Mouse (Mus musculus): ENCODE measurements around the gene Syt12.

Gene Syt12

GRCm38 (mm10) chr19:4477345-4478189, at the start of gene Syt12:
Gene Syt12 (minus strand): TSS chr19:4477447.
- DNase-seq, result no peak

- DNase-seq, result no peak
Observed at GRCm38 (mm10) chr19:4521426-4522050, 44.3 kb upstream of the Syt12 start.

- no peak for DNase-seq
Observed at GRCm38 (mm10) chr19:4517483-4517882, 40.2 kb upstream of the Syt12 start.

- DNase-seq, result no peak
Observed at GRCm38 (mm10) chr19:4516288-4516687, 39.0 kb upstream of the Syt12 start.

GRCm38 (mm10) chr19:4515746-4516145, 38.5 kb upstream of the Syt12 start:
- DNase-seq, result no peak

GRCm38 (mm10) chr19:4513236-4513858, 36.1 kb upstream of the Syt12 start:
- DNase-seq, result no peak

DNA sequence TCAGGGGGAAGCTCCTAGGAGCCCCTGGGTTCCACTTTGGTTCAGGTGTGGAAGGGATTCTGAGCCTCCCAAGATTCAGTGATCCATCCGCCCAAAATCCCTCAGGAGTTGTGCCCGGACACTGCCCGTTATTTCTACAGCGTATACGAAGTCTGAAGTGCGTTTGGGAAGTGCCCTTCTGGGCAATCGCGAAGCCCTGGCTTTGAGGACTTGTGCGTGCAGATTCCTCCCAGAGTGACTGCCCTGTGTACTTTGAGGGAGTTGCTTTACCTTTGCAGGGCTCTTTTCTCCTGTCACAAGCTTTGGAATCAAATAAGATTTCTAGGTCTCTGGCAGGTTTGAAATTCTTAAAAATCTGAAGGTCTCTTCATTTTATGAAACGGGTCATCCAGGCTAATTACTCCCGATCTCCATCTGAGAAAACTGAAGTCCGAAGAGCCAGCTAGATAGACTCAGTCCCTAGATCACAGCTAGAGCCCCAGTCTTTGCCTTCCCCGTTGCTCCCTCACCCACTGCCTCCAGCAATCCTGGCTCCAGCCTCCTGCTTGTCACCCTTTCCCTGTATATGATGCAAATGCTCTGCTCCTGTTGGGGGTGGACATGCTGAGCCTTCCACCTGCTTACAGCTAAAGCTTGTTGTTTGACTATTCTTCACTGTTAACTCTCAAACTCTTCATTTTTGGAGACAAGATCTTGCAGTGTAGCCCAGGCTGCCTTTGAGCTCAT, 34.0 kb upstream of the Syt12 start:
- no peak for DNase-seq

DNA sequence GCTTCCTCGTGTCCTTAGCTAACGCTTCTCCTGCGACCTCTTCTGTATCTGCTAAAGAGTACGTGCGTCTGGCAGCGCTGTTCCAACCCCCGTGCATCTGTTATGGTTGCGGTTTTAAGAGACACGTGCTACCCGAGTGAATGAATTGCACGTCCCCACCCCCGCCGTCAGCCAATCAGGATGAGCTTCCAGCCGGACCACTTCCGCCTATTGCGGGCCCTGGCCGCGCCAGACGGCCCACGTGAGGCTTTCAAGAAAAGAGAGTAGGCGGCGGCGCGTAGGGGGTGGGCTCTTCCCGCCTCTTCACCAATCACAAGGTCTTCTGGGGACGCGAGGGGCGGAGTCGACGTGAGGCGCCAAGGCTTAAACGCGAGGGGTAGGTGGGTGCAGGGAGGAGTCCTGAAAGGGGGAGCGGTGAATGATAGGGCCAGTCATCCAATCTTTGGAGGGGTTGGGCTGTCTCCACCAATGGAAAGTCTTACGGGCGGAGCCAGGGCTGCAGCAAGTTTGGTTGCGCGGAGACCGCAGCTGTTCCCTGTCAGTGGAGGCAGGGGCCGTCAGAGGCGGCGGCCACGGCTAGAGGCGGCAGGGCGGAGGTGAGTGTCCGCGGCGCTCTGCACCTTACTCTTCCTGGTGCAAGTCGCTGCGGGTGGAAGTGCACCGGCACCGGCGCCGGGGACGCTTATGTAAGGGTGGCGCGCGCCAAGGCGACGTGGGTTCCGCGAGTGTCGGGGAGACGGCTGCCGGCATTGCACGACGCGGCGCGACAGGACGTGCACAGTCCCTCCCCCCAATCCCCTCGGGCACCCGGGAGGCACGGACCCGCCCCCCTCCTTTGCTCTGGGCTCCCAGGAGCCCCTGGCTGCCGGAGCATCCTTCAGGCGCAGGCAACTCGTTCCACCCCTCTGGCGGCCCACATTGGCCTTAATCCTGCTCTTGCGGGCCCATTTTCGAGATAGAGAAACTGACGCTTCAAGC, 33.0 kb upstream of the Syt12 start, which contains the start of gene Pcx:
TSS of gene Pcx (plus strand) at position 487 of the 978 bp plus-strand sequence.
- peak; percentile 98 for DNase-seq

DNA sequence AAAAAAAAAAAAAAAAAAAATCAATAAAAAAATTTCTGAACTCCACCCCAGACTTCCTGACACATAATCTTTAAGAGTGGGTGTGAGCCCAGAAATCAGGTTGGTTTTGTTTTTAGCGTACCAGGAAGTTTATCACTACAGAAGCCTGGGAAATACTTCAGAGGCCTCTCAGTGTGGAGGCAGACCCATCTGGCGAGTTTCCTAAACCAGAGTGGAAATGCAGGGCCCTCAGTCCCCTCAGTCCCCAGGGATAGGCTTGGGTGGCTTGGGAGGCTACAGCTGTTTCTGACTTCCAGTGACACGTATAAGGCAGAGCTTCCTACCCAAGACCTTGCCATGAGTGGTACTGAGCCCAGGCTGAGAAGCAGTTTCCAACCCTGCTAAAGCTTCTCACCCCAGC, 30.5 kb upstream of the Syt12 start:
- DNase-seq, result no peak

DNA sequence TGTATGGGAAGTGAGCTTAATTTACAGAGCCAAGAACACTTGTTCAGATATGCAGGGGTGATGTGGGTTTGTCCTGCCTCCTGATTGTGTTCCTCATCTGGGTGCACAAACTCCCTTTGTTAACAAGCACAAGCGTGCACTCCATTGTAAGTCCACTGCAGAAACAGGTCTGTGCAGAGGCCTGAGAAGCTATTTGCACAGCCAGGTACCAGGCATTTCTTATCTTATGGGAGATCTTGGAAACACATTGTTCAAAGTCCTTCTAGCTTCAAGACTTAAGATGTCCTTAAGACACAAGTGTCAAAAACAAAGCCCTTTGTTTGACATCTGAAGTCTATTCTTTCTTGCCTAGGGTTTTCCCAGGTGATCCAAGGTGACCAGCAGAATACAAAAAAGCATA, 27.6 kb upstream of the Syt12 start:
- DNase-seq, result no peak

DNA sequence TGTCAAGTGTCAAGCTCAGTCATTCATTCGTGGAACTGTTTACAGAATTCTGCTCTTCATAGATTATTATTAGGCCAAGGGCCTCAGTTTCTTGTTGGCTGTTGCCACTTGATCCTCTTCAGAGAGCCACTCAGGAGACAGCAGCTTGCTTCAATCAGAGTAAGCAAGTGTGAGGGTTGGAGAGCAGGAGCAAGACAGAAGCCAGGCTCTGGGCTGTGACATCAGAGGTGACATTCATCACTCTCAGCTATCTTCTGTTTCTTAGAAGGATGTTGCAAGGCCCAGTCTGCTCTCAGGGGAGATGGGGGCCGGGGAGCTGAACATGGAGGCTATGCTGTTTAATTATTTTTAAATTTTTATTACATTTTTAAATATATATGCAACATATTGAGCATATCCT, 25.5 kb upstream of the Syt12 start:
- DNase-seq, result no peak

DNA sequence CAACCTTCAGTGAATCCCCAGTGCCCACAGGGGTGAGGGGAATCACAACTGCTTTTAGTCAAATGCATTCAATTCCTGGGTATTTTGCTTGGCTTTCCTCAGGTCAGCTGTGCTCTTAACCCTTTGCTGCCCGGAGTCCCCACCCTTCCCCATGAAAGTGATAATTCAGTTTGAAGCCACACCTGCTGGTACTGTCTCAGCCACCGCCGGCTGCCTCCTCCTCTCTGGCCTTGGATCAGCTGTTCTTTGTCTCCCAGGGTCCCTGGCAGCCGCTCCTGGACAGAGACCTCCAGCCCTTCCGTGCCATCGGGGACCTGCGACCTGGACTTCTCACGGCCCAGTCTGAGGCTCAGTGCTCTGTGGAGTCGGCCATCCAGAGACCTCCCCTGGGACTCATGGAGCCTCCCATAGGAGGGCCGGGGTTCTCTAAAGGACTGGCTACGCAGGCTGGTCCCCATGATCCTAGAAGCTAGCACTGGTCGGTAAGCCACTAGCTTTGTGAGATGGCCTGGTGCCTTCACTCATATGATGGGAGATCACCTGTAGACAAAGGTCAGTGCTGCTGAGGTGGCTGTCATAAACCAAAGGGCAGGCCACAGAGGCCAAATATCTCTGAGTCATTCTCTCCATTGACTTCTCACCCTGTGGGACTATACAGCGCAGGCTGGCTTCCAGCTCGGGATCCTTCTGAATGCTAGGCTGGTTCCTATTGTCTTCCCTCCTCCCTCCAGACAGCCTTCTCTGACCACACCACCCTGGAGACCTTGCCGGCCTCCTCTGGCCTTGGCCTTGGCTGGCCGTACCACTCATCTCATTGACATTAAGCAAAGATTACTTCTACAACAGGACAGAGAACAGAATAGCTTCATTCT, 21.1 kb upstream of the Syt12 start, which contains the start of gene 2010003K11Rik:
TSS of gene 2010003K11Rik (minus strand) at position 522 of the 872 bp plus-strand sequence.
- DNase-seq, result peak; percentile 35

- DNase-seq, result peak; percentile 80
Observed at GRCm38 (mm10) chr19:4497263-4497973, 20.2 kb upstream of the Syt12 start.

DNA sequence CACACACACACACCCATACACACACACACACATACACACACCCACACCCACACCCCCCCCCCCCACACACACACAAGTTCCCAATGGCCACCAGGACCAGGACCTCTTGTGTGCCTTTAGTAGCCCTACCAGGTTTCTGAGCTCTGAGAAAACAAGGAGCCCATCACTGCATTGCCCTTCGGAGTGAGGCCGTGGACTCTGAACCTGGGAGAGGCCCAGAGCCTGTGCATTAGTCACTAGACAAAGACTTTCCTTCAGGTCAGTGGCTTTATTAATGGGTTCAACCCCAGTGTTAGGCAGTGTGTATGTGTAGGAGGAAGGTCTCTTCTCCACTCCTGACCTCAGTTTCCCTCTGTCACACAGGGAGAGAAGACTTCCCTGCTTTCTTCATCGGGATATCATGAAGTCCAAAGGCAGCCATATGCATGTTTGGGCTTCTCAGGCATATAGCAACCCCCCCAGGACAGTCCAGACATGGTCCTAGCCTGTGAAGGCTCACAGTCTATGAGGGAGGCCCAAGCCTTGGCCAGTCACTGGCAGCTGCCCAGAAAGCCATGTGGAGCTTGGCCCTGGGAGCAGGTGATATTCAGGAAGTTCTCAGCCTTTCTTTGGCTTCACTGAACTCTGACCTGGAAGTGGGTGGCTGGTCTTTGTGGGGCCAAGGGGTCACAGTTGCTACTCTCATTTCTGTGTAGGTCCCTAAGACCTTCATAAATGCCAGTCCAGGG, 19.5 kb upstream of the Syt12 start:
- peak; percentile 56 for DNase-seq

DNA sequence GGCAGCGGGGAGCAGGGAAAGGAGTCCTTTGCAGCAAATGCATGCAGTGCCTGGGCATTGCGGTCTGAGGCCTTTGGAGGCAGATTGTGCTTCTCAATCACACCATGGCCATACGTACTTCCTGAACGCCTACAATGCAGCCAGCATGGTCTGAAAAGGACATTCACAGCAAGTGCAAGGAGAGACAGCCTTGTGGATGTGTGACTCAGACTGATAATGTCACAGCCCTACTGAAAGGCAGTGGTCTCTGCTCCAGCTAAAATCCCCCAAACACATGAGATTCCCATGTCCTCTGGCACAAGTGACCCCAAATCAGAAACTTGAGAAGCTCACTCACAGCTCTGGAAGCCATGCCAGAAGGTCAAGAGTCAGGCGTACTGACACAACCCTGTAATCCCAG, 18.6 kb upstream of the Syt12 start:
- no peak for DNase-seq

DNA sequence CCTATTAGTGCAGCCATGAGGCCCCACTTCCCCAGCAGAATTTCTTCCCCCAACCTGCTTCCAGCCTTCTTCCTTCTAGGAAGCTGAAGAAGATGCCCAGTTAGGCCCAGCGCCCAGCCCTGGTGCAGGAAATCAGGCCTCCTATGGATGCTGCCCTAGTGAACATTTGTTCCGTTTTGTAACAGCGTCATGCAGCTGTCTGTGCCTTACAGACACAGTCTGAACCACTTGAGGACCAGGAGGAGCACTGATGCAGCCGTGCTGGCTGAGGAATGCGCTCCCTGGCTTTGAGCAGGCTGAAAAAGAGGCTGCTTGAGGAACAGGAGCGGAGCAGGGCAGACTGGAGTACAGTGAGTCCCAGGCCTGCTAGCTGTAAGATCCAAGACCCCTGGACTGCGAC, 17.5 kb upstream of the Syt12 start:
- no peak for DNase-seq

DNA sequence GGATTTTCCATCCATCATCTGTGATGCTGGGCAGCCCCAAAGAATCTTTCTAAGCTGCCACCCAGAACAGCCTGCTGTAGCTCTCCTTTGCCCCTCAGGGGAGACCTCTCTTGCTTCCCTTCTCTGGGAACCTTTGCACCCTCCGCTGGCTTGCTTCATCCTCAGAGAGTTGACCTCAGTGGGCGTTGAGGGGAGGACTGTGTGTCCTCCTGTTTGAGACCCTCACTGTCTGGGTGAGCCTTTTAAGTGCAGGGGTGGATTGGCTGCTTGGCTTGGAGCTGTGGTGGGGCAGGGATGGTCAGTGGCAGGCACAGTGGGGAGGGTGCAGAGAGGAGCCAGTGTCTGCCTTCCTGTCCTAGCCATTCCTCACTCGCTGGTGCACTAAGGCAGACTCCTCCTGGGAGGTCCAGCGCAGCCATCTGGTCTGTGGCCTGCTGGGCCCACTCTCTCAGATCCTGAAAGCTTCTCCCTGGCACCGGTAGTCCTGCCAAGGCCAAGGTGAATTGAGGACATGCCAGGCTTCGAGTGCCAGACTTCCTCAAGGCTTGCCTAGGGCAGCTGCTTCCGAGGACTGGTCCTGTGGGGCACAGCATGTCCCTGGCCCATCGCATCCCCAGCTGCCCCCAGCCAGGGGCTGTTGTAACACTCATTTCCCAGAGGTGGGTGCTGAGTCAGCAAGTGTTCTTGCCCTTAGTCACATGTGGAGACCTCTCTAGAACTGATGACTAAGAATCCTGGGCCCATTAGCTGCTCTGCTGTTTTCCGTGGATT, 15.5 kb upstream of the Syt12 start:
- peak; percentile 77 for DNase-seq

DNA sequence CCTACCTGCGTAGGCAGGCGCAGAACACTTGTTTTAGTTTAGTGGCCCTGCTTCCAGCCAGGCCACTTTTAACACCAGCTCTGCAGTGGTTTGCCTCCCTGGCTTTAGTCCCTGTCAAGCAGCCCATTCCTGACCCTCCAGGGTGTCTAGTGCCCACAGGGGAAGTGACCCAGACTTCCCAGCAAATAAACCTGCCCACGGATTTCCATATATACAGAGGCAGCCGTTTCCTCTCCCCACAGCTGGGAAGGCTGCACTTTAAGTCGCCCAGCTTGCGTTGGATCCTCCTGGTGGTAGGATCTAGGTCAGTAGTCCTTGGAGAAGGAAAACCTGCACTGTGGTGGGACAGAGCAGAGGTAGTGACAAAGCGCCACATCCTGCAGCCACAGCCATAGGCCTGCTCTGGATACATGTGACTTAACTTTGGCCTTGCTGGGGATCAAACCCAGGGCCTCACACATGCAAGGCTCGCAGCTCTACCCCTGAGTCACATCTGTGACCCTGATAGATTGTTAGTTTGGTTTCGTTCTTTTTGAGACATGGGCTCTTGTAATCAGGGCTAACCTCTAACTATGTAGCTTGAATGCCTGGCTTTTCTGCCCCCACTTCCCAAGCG, 13.9 kb upstream of the Syt12 start:
- DNase-seq, result no peak
